Mouse (Mus musculus) lung, postnatal 0 days (tissue): Measurements from ENCODE around the gene Degs2. TPM values are rescaled to one million over a fixed set of nuclear protein-coding genes. Genes with fewer than 3 reads are reported as not detected.

Source experiments
- ATAC-seq: fragments of 200-750 bp; cut with Nextera tagmentation; 2 replicates; pipeline ENCODE4 v1.8.0; 2017; ENCODE audit warnings: moderate library complexity
- DNase-seq: peaks from one replicate; pipeline ENCODE4 v3.0.0-alpha.2; 2016; ENCODE audit warnings: low spot score
- H3K27ac ChIP-seq: fragments of 300-500 bp; sonication (generic); 2 replicates; pipeline ENCODE4 v1.5.1; 2014; ENCODE audit warnings: antibody characterized with exemption, mild to moderate bottlenecking, low read length, mixed read lengths
- H3K27me3 ChIP-seq: fragments of 300-500 bp; sonication (generic); replicated peaks from 2 replicates; pipeline ENCODE4 v1.6.1; 2014; ENCODE audit warnings: low read length, mixed read lengths; ENCODE audit not compliant: insufficient read depth
- H3K36me3 ChIP-seq: fragments of 300-500 bp; sonication (generic); 2 replicates; pipeline ENCODE4 v1.6.1; 2014; ENCODE audit warnings: low read length, mixed read lengths; ENCODE audit not compliant: insufficient read depth
- H3K4me1 ChIP-seq: fragments of 300-500 bp; sonication (generic); 2 replicates; pipeline ENCODE4 v1.6.1; 2014; ENCODE audit warnings: antibody characterized with exemption, low read depth, low read length, mixed read lengths; ENCODE audit not compliant: insufficient read depth
- H3K4me2 ChIP-seq: fragments of 300-500 bp; sonication (generic); replicated peaks from 2 replicates; pipeline ENCODE4 v1.6.1; 2014; ENCODE audit warnings: low read depth, mild to moderate bottlenecking, low read length, moderate library complexity, mixed read lengths
- H3K4me3 ChIP-seq: fragments of 300-500 bp; sonication (generic); 2 replicates; pipeline ENCODE4 v1.5.1; 2014; ENCODE audit warnings: low read depth, low read length
- H3K9ac ChIP-seq: fragments of 300-500 bp; sonication (generic); replicated peaks from 2 replicates; pipeline ENCODE4 v1.6.1; 2014; ENCODE audit warnings: low read depth, mild to moderate bottlenecking
- H3K9me3 ChIP-seq: fragments of 300-500 bp; sonication (generic); 2 replicates; pipeline ENCODE4 v1.6.1; 2016; ENCODE audit warnings: low read length, mixed read lengths
- CTCF ChIP-seq: IDR thresholded peaks from 2 replicates; pipeline ENCODE4 v1.5.1; 2016; ENCODE audit warnings: antibody characterized with exemption, mild to moderate bottlenecking
- EP300 ChIP-seq: IDR thresholded peaks from 2 replicates; pipeline ENCODE4 v1.6.1; 2016; ENCODE audit warnings: antibody characterized with exemption, mild to moderate bottlenecking, control low read depth
- WGBS: fragments of 180-500 bp; shearing (Covaris S2); extraction: QIAGEN DNeasy Blood & Tissue Kit; methylation state at CpG from one replicate; pipeline ENCODE4 v1.1.7; 2014; 5-methylcytosine and 5-hydroxymethylcytosine counted together
- polyA plus RNA-seq: library from polyadenylated mRNA; unstranded; fragments of >200 nt; fragmentation: Nextera tagmentation; extraction: Ambion mirVana; gene quantifications from 2 replicates; pipeline ENCODE4 v1.2.1, GENCODE M21; 2015

Gene Degs2
- polyA plus RNA-seq, 1 experiment from 2014 or later, result 0.75 TPM

- Histone ChIP-seq H3K9me3 (no peaks in the 10 kb centered on the region), H3K27ac (no peak overlapping the region), H3K4me2 (no peak overlapping the region), H3K4me1 (no peaks in the 10 kb centered on the region), H3K9ac (no peak overlapping the region), H3K27me3 (no peaks in the 10 kb centered on the region), H3K4me3 (no peak overlapping the region), H3K36me3 (no peaks in the 10 kb centered on the region)
- 59% methylated on average over 2 of the region's 2 CpGs for WGBS
- DNase-seq (no peak), ATAC-seq (no peak)
- TF ChIP-seq CTCF, result no peak
- TF ChIP-seq EP300, result no peak
Measured at GRCm38 (mm10) chr12:108741472-108741871, 39.4 kb upstream of the Degs2 start.

GRCm38 (mm10) chr12:108738745-108739144 lies 36.6 kb upstream of the Degs2 start:
- no peak overlapping the region for H3K27ac ChIP-seq
- DNase-seq (no peak), ATAC-seq (no peak)
- WGBS, result 92% methylated on average over 12 of the region's 12 CpGs
- H3K9me3 ChIP-seq, result no peaks in the 10 kb centered on the region
- H3K4me2 ChIP-seq, result no peak overlapping the region
- TF ChIP-seq CTCF, result no peak
- no peak for TF ChIP-seq EP300
- no peaks in the 10 kb centered on the region for H3K27me3 ChIP-seq
- H3K4me1 ChIP-seq, result no peaks in the 10 kb centered on the region
- H3K4me3 ChIP-seq, result no peak overlapping the region
- no peak overlapping the region for H3K9ac ChIP-seq
- H3K36me3 ChIP-seq, result no peaks in the 10 kb centered on the region

- ATAC-seq (no peak), DNase-seq (no peak)
- Histone ChIP-seq H3K4me2 (no peak overlapping the region), H3K27me3 (no peaks in the 10 kb centered on the region), H3K4me1 (no peaks in the 10 kb centered on the region), H3K27ac (no peak overlapping the region), H3K9ac (no peak overlapping the region), H3K9me3 (no peaks in the 10 kb centered on the region), H3K36me3 (no peaks in the 10 kb centered on the region), H3K4me3 (no peak overlapping the region)
- 86% methylated on average over 7 of the region's 7 CpGs for WGBS
- TF ChIP-seq CTCF, result no peak
- TF ChIP-seq EP300, result no peak
Measured at GRCm38 (mm10) chr12:108737838-108738237, 35.7 kb upstream of the Degs2 start.

- no peaks in the 10 kb centered on the region for H3K4me1 ChIP-seq
- H3K27me3 ChIP-seq, result no peaks in the 10 kb centered on the region
- no peak overlapping the region for H3K4me2 ChIP-seq
- no peaks in the 10 kb centered on the region for H3K36me3 ChIP-seq
- ATAC-seq (no peak), DNase-seq (no peak)
- TF ChIP-seq EP300 (no peak), CTCF (no peak)
- H3K27ac ChIP-seq, result no peak overlapping the region
- H3K4me3 ChIP-seq, result no peak overlapping the region
- H3K9ac ChIP-seq, result no peak overlapping the region
- 90% methylated on average over 2 of the region's 2 CpGs for WGBS
- no peaks in the 10 kb centered on the region for H3K9me3 ChIP-seq
Measured at GRCm38 (mm10) chr12:108734386-108734785, 32.3 kb upstream of the Degs2 start.

- Histone ChIP-seq H3K36me3 (no peaks in the 10 kb centered on the region), H3K9ac (no peak overlapping the region), H3K27me3 (no peaks in the 10 kb centered on the region), H3K27ac (no peak overlapping the region), H3K4me2 (no peak overlapping the region), H3K4me3 (no peak overlapping the region), H3K9me3 (no peaks in the 10 kb centered on the region), H3K4me1 (no peaks in the 10 kb centered on the region)
- TF ChIP-seq CTCF, result no peak
- TF ChIP-seq EP300, result no peak
- WGBS, result 83% methylated on average over 3 of the region's 3 CpGs
- ATAC-seq, result no peak
- DNase-seq, result no peak
Measured at GRCm38 (mm10) chr12:108723841-108724240, 21.7 kb upstream of the Degs2 start.

GRCm38 (mm10) chr12:108722464-108722863 lies 20.3 kb upstream of the Degs2 start:
- Histone ChIP-seq H3K4me1 (no peaks in the 10 kb centered on the region), H3K27me3 (no peaks in the 10 kb centered on the region), H3K4me3 (no peak overlapping the region), H3K9me3 (no peaks in the 10 kb centered on the region), H3K9ac (no peak overlapping the region), H3K36me3 (no peaks in the 10 kb centered on the region), H3K4me2 (no peak overlapping the region), H3K27ac (no peak overlapping the region)
- ATAC-seq (no peak), DNase-seq (no peak)
- TF ChIP-seq CTCF, result no peak
- WGBS, result 92% methylated on average over 4 of the region's 4 CpGs

GRCm38 (mm10) chr12:108718485-108718884 lies 16.4 kb upstream of the Degs2 start:
- DNase-seq (no peak), ATAC-seq (no peak)
- no peak overlapping the region for H3K4me2 ChIP-seq
- no peaks in the 10 kb centered on the region for H3K27me3 ChIP-seq
- no peak overlapping the region for H3K4me3 ChIP-seq
- H3K4me1 ChIP-seq, result no peaks in the 10 kb centered on the region
- H3K27ac ChIP-seq, result no peak overlapping the region
- TF ChIP-seq CTCF (no peak), EP300 (no peak)
- no peak overlapping the region for H3K9ac ChIP-seq
- H3K36me3 ChIP-seq, result no peaks in the 10 kb centered on the region
- whole genome bisulfite sequencing, result 84% methylated on average over 3 of the region's 3 CpGs
- H3K9me3 ChIP-seq, result no peaks in the 10 kb centered on the region
